Mouse (Mus musculus): ENCODE results near the gene Vmn1r176. TPM values are rescaled to one million over a fixed set of nuclear protein-coding genes. Genes with fewer than 3 reads are reported as not detected.
"Not testable (repeated sequence)": the region's sequence is repeated elsewhere in the genome, so short reads cannot be mapped to it uniquely, and the experiment has no call there.

Gene Vmn1r176
- total RNA-seq (2018; cell fraction: chromatin; rRNA removed), result not detected
- not detected for total RNA-seq (2018; cell fraction: cytosol; rRNA removed)
- not detected for total RNA-seq (2018; cell fraction: nucleus; rRNA removed)
- polyA plus RNA-seq (2018), result not detected in 3 replicates

- H3K4me3 ChIP-seq (ENCODE audit: inconsistent target); H3K36me3 ChIP-seq (ENCODE audit: inconsistent target); H3K27ac ChIP-seq; H3K79me2 ChIP-seq (ENCODE audit: inconsistent target): not testable (repeated sequence)
- WGBS (ENCODE audit: missing documents), result no CpG with 5 or more reads among the region's 1 CpGs
These were observed at the start of gene Vmn1r176 for GRCm38 (mm10) chr7:23837272-23837671. Gene Vmn1r176 (minus strand): TSS chr7:23837372.

GRCm38 (mm10) chr7:23876918-23877317, 39.7 kb upstream of the Vmn1r176 start:
- 94% methylated on average over 2 of the region's 4 CpGs for WGBS (ENCODE audit: missing documents)

GRCm38 (mm10) chr7:23866349-23866748, 29.2 kb upstream of the Vmn1r176 start, which contains the start of gene Vmn1r177:
Gene Vmn1r177 (minus strand): TSS chr7:23866449.
- not testable (repeated sequence) for H3K36me3 ChIP-seq (ENCODE audit: inconsistent target); H3K4me3 ChIP-seq (ENCODE audit: inconsistent target); H3K27ac ChIP-seq; H3K79me2 ChIP-seq (ENCODE audit: inconsistent target)
- no CpG with 5 or more reads among the region's 1 CpGs for WGBS (ENCODE audit: missing documents)

More at GRCm38 (mm10) chr7:23876918-23877317, 39.7 kb upstream of the Vmn1r176 start:
- H3K36me3 ChIP-seq (ENCODE audit: inconsistent target); H3K27ac ChIP-seq; H3K79me2 ChIP-seq (ENCODE audit: inconsistent target); H3K4me3 ChIP-seq (ENCODE audit: inconsistent target): not testable (repeated sequence)

GRCm38 (mm10) chr7:23810543-23810942, 26.6 kb downstream of the Vmn1r176 start, which contains the start of gene Vmn1r175:
Gene Vmn1r175 (minus strand): TSS chr7:23810643.
- not testable (repeated sequence) for H3K27ac ChIP-seq; H3K79me2 ChIP-seq (ENCODE audit: inconsistent target); H3K36me3 ChIP-seq (ENCODE audit: inconsistent target); H3K4me3 ChIP-seq (ENCODE audit: inconsistent target)

- H3K36me3 ChIP-seq (ENCODE audit: inconsistent target), result no peaks in the 10 kb centered on the region
- no peak overlapping the region for H3K27ac ChIP-seq
- no peak overlapping the region for H3K4me3 ChIP-seq (ENCODE audit: inconsistent target)
- 82% methylated on average over 4 of the region's 6 CpGs for WGBS (ENCODE audit: missing documents)
- no peaks in the 10 kb centered on the region for H3K79me2 ChIP-seq (ENCODE audit: inconsistent target)
These were observed 52.6 kb downstream of the Vmn1r176 start for GRCm38 (mm10) chr7:23784526-23784925.

Other genes starting within 250 kb of the Vmn1r176 start
- gene Vmn1r170, start 231.2 kb downstream of the Vmn1r176 start, polyA plus RNA-seq (2018), result not detected in 3 replicates
- gene Vmn1r171, start 206.7 kb downstream of the Vmn1r176 start, polyA plus RNA-seq (2018), result not detected in 3 replicates
- gene Vmn1r172, start 179.1 kb downstream of the Vmn1r176 start, polyA plus RNA-seq (2018), result not detected in 3 replicates
- gene Vmn1r173, start 136.7 kb downstream of the Vmn1r176 start, polyA plus RNA-seq (2018), result not detected in 3 replicates
- not detected in 3 replicates for gene Vmn1r174, start 85.1 kb downstream of the Vmn1r176 start, polyA plus RNA-seq (2018)
- gene Vmn1r175, start 26.7 kb downstream of the Vmn1r176 start, polyA plus RNA-seq (2018), result not detected in 3 replicates
- gene Vmn1r177, start 29.1 kb upstream of the Vmn1r176 start, polyA plus RNA-seq (2018), result not detected in 3 replicates
- gene Vmn1r178, start 54.6 kb upstream of the Vmn1r176 start, polyA plus RNA-seq (2018), result not detected in 3 replicates
- not detected in 3 replicates for gene Vmn1r179, start 89.6 kb upstream of the Vmn1r176 start, polyA plus RNA-seq (2018)
- gene Vmn1r180, start 113.3 kb upstream of the Vmn1r176 start, polyA plus RNA-seq (2018), result not detected in 3 replicates
- not detected in 3 replicates for gene Vmn1r181, start 137.2 kb upstream of the Vmn1r176 start, polyA plus RNA-seq (2018)
- not detected in 3 replicates for gene V1rd19, start 164.3 kb upstream of the Vmn1r176 start, polyA plus RNA-seq (2018)
- gene Vmn1r183, start 215.9 kb upstream of the Vmn1r176 start, polyA plus RNA-seq (2018), result not detected in 3 replicates
- 6.8 to 10.4 TPM (median 9.0 TPM) in 3 replicates for gene Zfp180, start 244.6 kb upstream of the Vmn1r176 start, polyA plus RNA-seq (2018)